Mouse (Mus musculus): Measurements from ENCODE around the gene Olfr572. TPM values are rescaled to one million over a fixed set of nuclear protein-coding genes. Genes with fewer than 3 reads are reported as not detected.

Olfr572 gene
- not detected in 2 replicates for total RNA-seq (2021)
- long read RNA-seq: 0 reads

- DNase-seq: no peak
These were observed at the start of gene Olfr572 for GRCm38 (mm10) chr7:102924109-102924508. Gene Olfr572 (plus strand): TSS chr7:102924409.

- no peak for DNase-seq
These were observed 47.4 kb upstream of the Olfr572 start, which contains the start of gene Olfr568 for GRCm38 (mm10) chr7:102876822-102877221. Gene Olfr568 (plus strand): TSS chr7:102877122.

DNA sequence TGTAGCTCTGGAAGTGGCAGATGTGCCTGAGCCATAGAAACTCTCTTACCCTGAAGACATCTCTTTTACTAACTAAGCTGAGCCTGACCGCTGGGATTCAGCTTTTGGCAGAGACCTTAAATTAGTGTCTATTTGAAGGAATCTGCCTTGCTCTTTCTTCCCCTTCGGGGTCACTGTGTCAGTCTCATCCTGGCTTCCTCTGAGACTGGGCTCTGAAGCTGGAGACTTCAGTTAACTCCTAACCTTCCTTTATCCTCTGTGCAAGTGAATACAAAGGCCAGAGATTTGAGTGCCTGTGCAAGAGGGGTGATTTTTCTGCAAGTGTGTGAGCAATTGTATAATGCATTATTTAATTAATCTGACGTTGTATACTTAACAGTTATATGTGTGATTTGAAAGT, 33.4 kb upstream of the Olfr572 start, which contains the start of gene Olfr569:
TSS of gene Olfr569 (minus strand) at position 101 of the 400 bp plus-strand sequence.
- DNase-seq: no peak

- DNase-seq: no peak
These were observed 8.9 kb upstream of the Olfr572 start for GRCm38 (mm10) chr7:102915261-102915660.

DNA sequence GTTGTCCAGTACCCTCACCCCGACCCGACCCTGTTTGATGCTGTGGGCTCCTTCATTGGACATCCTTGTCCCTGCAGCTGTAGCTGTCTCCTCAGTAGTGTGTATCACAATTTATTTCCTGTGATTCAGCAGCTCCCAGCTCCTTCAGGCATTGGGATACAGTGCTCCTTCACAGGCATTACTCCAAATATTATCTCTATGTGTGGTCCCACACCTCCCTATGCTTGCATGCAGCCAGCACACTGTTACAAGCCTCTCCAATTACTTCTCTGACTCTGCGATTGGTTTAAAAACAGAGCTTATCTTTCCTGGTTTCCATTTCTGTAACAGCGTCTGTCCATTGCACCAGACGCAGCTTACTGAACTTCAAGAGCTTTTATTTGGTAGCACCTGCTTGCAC, 7.8 kb upstream of the Olfr572 start:
- no peak for DNase-seq

GRCm38 (mm10) chr7:102917032-102917875, 7.0 kb upstream of the Olfr572 start, which contains the start of gene Olfr571:
Gene Olfr571 (minus strand): TSS chr7:102917536.
- no peak for DNase-seq

- no peak for DNase-seq
These were observed 4.6 kb upstream of the Olfr572 start for GRCm38 (mm10) chr7:102919632-102920031.

GRCm38 (mm10) chr7:102927105-102927504, 2.9 kb downstream of the Olfr572 start:
- DNase-seq: no peak

- no peak for DNase-seq
These were observed 18.3 kb downstream of the Olfr572 start, which contains the start of gene Olfr573-ps1 for GRCm38 (mm10) chr7:102942475-102942874. Gene Olfr573-ps1 (minus strand): TSS chr7:102942575.

DNA sequence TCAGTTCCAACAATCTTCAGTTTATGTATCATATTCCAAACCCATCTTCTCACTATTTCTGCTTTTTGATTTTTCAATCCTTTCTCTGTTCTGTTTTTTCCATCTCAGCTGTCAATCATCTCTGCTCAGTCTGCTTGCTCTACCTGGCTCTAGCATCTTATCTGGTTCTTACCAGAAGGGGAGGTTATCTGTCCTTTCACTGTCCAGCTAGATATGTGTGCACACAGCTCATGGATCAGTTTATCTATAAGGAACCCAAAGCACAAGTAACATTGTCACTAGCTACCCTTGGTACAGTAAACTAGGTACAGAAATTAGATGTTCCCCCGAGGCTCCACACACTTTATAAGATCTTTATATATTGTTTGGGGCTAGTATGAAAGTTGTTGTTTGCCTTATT, 19.2 kb downstream of the Olfr572 start:
- no peak for DNase-seq

DNA sequence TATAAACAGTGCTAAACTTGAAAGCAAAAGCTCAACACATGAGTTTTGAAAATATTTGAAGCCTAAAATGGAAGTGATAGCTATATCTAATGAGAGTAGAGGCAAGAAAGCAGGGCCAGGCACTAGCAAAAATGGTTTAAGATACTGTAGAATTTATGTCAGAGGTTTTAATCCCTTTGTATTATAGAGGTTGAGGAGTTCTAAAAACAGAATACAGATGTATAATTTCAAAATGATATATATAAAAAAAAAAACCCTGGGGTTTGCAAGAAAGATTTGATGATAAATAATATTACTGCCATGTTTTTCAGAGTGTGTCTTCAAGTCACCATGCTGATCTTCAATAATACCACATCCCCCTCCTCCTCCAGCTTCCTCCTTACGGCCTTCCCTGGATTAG, 24.0 kb downstream of the Olfr572 start, which contains the start of gene Olfr574:
TSS of gene Olfr574 (plus strand) at position 301 of the 400 bp plus-strand sequence.
- no peak for DNase-seq

DNA sequence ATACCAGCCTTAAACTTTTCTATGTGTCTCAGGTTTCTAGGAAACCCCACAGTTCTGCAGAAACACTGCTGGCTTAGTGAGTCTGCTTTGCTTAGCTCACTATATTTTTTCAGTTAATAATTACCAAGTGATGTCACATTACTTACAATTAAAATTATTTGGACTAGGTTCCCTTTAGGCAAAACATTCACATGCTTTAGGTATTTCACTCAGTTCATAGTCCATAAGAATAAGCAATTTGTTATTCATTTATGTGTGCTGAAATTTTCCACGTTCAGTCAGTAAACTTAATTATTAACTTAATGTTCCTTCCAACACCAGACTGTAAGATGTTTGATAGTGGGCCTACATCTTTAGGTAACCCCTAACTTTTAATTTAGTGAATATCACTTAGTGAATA, 26.5 kb downstream of the Olfr572 start:
- DNase-seq: no peak

DNA sequence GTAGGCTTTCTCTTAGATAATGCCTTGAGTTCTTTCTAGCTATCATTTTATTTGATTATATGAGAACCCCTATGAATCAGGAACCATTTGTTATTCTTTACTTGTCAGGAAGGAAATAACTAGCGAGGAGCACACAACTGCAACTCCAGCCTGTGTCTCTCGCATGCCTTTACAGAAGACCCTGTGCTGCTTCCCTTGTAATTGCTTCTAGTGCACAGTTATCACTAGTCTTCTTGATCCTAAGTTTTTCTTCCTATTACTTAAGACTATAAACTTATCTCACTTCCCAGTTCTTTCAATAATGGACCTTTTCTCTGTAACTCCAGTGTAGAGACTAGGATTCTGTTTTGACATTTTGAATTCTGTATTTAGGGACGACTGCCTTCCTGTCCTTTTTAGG, 33.9 kb downstream of the Olfr572 start:
- no peak for DNase-seq

DNA sequence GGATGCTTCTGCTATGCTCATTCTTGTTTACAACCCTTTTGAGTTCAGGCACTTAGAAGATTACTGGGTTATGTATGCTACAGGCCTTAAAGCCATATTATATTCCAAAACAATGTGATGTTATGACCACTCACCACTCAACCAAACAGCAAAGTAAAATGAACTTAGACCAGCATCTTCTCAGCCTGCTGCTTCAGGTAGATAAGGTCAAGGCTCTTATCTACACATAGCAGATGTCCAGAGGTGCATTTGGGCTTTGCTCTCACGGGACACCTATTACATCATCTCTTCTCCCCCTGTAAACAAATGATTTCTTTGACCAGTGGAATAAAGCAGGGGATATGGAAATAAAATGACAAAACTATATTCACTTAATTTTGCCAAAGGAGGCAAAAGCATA, 34.4 kb downstream of the Olfr572 start, which contains the start of gene Olfr575:
TSS of gene Olfr575 (minus strand) at position 183 of the 400 bp plus-strand sequence.
- no peak for DNase-seq

DNA sequence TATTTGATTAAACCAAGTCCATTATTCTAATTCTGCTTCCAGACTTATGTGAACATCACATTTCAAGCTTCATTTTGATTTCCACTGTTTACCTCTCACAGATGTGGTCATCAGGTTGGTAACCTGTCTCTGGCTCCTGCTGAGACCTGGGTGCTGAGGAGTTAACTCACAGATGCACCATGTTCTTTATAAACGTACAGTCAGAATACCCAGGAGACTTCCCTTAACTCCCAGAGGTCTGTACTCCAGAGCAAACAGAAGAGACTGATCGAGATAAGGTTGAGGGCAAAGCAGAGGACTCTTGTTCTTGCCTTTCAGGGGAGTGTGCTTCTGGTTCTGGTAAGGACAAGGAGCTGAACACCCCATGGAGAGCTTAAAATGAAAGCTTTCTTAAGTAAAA, 38.2 kb downstream of the Olfr572 start, which contains the start of gene Olfr576:
TSS of gene Olfr576 (plus strand) at position 301 of the 400 bp plus-strand sequence.
- no peak for DNase-seq

- DNase-seq: no peak
These were observed 50.2 kb downstream of the Olfr572 start for GRCm38 (mm10) chr7:102974399-102974798.

DNA sequence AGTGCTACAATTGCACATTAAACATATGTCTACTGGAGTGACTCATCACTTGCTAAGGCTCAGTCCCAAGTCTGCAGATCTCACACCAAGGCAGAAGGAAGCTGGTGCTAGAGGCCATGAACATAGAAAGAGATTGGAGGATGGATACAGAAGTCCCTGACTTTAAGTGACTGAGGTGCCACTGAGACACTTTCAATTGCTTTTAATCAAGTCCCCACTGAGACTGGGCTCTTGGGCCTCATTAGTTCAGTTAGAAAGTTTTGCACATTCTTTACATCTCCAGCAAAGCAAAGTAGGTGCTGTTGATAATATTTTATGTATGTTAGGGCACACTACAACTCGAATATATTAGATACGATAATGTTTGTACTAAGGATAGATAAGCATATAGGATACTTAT, 51.6 kb downstream of the Olfr572 start, which contains the start of gene Olfr577:
TSS of gene Olfr577 (minus strand) at position 101 of the 400 bp plus-strand sequence.
- no peak for DNase-seq

Other genes starting within 250 kb of the Olfr572 start
- gene Trim68, start 237.1 kb upstream of the Olfr572 start, total RNA-seq (2021): 13.9 and 17.4 TPM in 2 replicates
- not detected in 2 replicates for gene Olfr557, start 228.5 kb upstream of the Olfr572 start, total RNA-seq (2021)
- gene Olfr558, start 222.2 kb upstream of the Olfr572 start, total RNA-seq (2021): 0.36 and 0.38 TPM in 2 replicates
- not detected in 2 replicates for gene Olfr33, start 205.3 kb upstream of the Olfr572 start, total RNA-seq (2021)
- gene Olfr559, start 196.9 kb upstream of the Olfr572 start, total RNA-seq (2021): not detected in 2 replicates
- gene Olfr560, start 165.0 kb upstream of the Olfr572 start, total RNA-seq (2021): not detected in 2 replicates
- 0.24 and 0.43 TPM in 2 replicates for gene Olfr78, start 164.9 kb upstream of the Olfr572 start, total RNA-seq (2021)
- gene Olfr561, start 153.2 kb upstream of the Olfr572 start, total RNA-seq (2021): not detected in 2 replicates
- not detected in 2 replicates for gene Olfr564, start 120.9 kb upstream of the Olfr572 start, total RNA-seq (2021)
- not detected in 2 replicates for gene Olfr566, start 65.6 kb upstream of the Olfr572 start, total RNA-seq (2021)
- gene Olfr568, start 47.3 kb upstream of the Olfr572 start, total RNA-seq (2021): not detected in 2 replicates
- gene Olfr569, start 33.5 kb upstream of the Olfr572 start, total RNA-seq (2021): not detected in 2 replicates
- not detected in 2 replicates for gene Olfr570, start 29.8 kb upstream of the Olfr572 start, total RNA-seq (2021)
- not detected in 2 replicates for gene Olfr571, start 6.9 kb upstream of the Olfr572 start, total RNA-seq (2021)
- gene Olfr573-ps1, start 18.2 kb downstream of the Olfr572 start, total RNA-seq (2021): not detected in 2 replicates
- gene Olfr574, start 24.1 kb downstream of the Olfr572 start, total RNA-seq (2021): not detected in 2 replicates
- not detected in 2 replicates for gene Olfr575, start 34.4 kb downstream of the Olfr572 start, total RNA-seq (2021)
- gene Olfr576, start 38.3 kb downstream of the Olfr572 start, total RNA-seq (2021): not detected in 2 replicates
- gene Olfr577, start 51.5 kb downstream of the Olfr572 start, total RNA-seq (2021): not detected in 2 replicates
- gene Olfr578, start 64.9 kb downstream of the Olfr572 start, total RNA-seq (2021): not detected in 2 replicates
- not detected in 2 replicates for gene Olfr582, start 113.6 kb downstream of the Olfr572 start, total RNA-seq (2021)
- gene Olfr583, start 126.9 kb downstream of the Olfr572 start, total RNA-seq (2021): not detected in 2 replicates
- gene Olfr584, start 157.5 kb downstream of the Olfr572 start, total RNA-seq (2021): not detected in 2 replicates
- not detected in 2 replicates for gene Olfr585, start 173.3 kb downstream of the Olfr572 start, total RNA-seq (2021)
- not detected in 2 replicates for gene Olfr586, start 201.2 kb downstream of the Olfr572 start, total RNA-seq (2021)
- gene Olfr588-ps1, start 216.5 kb downstream of the Olfr572 start, total RNA-seq (2021): not detected in 2 replicates
- gene Olfr589, start 231.9 kb downstream of the Olfr572 start, total RNA-seq (2021): not detected in 2 replicates